Mouse (Mus musculus) stomach, postnatal 0 days (tissue): ENCODE measurements around the gene Rsc1a1.

Experiments
- CTCF ChIP-seq: IDR thresholded peaks from 2 replicates; pipeline ENCODE4 v1.5.1; 2016; ENCODE audit warnings: antibody characterized with exemption, low read depth, mild to moderate bottlenecking, moderate library complexity
- EP300 ChIP-seq: optimal IDR thresholded peaks from 2 replicates; pipeline ENCODE3; 2016; ENCODE audit warnings: antibody characterized with exemption

- TF ChIP-seq CTCF (no peak), EP300 (no peak)
Measured at GRCm38 (mm10) chr4:141635991-141636390, 49.4 kb downstream of the Rsc1a1 start.
